Mouse (Mus musculus) forebrain, embryonic 12.5 days (tissue): ENCODE results near the gene Kiz. TPM values are rescaled to one million over a fixed set of nuclear protein-coding genes. Genes with fewer than 3 reads are reported as not detected.
A peak's percentile ranks its signal among the peaks of the same experiment; 100 is the strongest.

ENCODE experiments used
- ATAC-seq: fragments of 200-750 bp; cut with Nextera tagmentation; 2 replicates; pipeline ENCODE4 v1.8.0; 2017; ENCODE audit warnings: moderate TSS enrichment; ENCODE audit not compliant: low FRiP score
- H3K27ac ChIP-seq: fragments of 300-500 bp; sonication (generic); 2 replicates; pipeline ENCODE4 v1.5.1; 2016; ENCODE audit warnings: mild to moderate bottlenecking
- H3K27me3 ChIP-seq: fragments of 300-500 bp; sonication (generic); 2 replicates; pipeline ENCODE4 v1.6.1; 2016; ENCODE audit warnings: mild to moderate bottlenecking
- H3K36me3 ChIP-seq: fragments of 300-500 bp; sonication (generic); replicated peaks from 2 replicates; pipeline ENCODE4 v1.6.1; 2016; ENCODE audit warnings: mild to moderate bottlenecking
- H3K4me1 ChIP-seq: fragments of 300-500 bp; sonication (generic); 2 replicates; pipeline ENCODE4 v1.6.1; 2016
- H3K4me2 ChIP-seq: fragments of 300-500 bp; sonication (generic); 2 replicates; pipeline ENCODE4 v1.6.1; 2016; ENCODE audit warnings: mild to moderate bottlenecking, moderate library complexity
- H3K4me3 ChIP-seq: fragments of 300-500 bp; sonication (generic); replicated peaks from 2 replicates; pipeline ENCODE4 v1.5.1; 2016; ENCODE audit warnings: mild to moderate bottlenecking
- H3K9ac ChIP-seq: fragments of 300-500 bp; sonication (generic); 2 replicates; pipeline ENCODE4 v1.6.1; 2016; ENCODE audit warnings: mild to moderate bottlenecking
- H3K9me3 ChIP-seq: fragments of 300-500 bp; sonication (generic); 2 replicates; pipeline ENCODE4 v1.6.1; 2016
- WGBS: fragments of 180-500 bp; shearing (Covaris S2); methylation state at CpG from one replicate; pipeline ENCODE4 v1.1.7; 2016; 5-methylcytosine and 5-hydroxymethylcytosine counted together
- polyA plus RNA-seq: library from polyadenylated mRNA; unstranded; fragments of >200 nt; fragmentation: Nextera tagmentation; extraction: Ambion mirVana; gene quantifications from 2 replicates; pipeline ENCODE4 v1.2.1, GENCODE M21; 2016

The Kiz gene
- polyA plus RNA-seq, 1 experiment from 2014 or later, result 29.2 TPM

DNA sequence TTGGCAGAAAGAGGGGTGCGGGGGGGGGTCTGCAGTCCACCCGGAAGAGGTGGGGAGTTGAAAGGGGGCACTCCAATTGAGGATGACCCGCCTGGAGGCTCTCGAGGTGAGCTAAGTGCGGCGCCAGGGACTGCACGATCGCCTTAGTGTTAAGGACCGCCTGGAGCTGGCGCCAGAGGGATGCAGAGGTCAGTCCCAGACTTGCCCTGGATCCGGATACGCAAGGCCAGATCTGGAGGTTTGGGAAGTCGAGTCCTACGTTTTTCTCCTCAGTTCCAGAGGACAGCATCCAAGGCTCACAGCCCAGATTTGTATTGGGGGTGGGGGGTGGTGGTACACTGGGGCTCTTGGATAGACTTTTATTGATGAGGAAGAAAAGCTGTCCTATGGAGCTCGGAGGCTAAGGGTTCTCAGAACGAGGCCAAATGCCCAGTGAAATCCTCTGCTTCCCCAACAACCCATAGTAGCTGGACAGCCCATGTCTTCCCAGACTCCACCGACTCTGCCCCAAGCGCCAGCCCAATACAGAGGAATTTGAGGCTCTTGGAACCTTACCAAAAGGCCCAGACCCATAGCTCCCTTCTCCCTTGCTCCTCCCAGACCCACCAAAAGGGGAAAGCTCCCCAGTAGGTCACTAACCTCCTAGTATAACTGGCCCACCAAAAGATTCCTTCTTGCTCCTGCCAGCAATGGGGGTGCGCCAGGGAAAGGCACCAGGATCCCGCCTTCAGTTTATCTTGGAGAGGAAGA, 20.2 kb upstream of the Kiz start:
- H3K4me1 ChIP-seq, result peaks cover 54% of the 10 kb centered on the region

GRCm38 (mm10) chr2:146836246-146836645, 19.4 kb upstream of the Kiz start:
- WGBS, result 3% methylated on average over 13 of the region's 13 CpGs
- Histone ChIP-seq H3K4me2 (peak overlapping the region; percentile 54), H3K4me1 (peaks cover 54% of the 10 kb centered on the region), H3K27me3 (peaks cover 79% of the 10 kb centered on the region), H3K27ac (peak overlapping the region; percentile 46; the same call in 1 of the 2 replicates), H3K9me3 (no peaks in the 10 kb centered on the region), H3K4me3 (peak overlapping the region; percentile 31; the same call in 1 of the 2 replicates), H3K9ac (no peak overlapping the region), H3K36me3 (no peaks in the 10 kb centered on the region)
- no peak for ATAC-seq

More for the DNA sequence above, 20.2 kb upstream of the Kiz start:
- Histone ChIP-seq H3K9me3 (no peaks in the 10 kb centered on the region), H3K4me2 (peak overlapping the region; percentile 54), H3K4me3 (peak overlapping the region; percentile 31), H3K9ac (peak overlapping the region; percentile 44), H3K27me3 (peaks cover 79% of the 10 kb centered on the region), H3K36me3 (no peaks in the 10 kb centered on the region), H3K27ac (peak overlapping the region; percentile 85)
- ATAC-seq, result no peak
- WGBS, result under 1% methylated on average over 20 of the region's 20 CpGs

DNA sequence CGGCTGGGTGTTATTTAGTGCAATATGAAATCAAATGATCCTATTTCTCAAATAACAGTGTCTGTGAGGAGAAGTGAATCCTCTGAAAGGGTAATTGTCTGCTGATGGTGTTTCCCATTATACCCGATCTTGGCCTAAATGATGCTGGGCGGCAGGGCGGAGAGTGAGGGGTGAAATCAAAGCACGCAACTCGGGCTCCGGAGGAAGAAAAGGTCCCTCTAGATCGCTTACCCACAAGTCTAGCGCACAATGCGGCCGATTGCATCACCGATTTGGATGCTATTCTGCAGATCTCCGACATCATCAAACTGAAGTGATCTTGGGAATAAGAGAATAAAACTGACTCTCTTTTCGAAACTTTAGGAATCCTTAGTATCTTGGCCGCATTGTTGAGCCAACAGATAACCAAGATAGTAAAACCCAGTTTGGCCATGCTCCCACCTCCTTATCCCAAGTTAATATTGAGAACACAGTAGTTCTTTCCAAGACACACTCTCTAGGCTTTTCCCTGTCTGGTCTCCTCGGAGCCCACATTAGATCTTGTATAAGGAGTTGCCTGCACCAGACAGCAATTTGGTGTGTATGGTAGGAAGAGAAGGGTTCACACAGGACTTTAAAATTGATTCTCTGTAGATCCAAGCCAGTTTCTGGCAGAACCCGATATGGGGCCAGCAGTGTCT, 18.7 kb upstream of the Kiz start:
- WGBS, result 2% methylated on average over 17 of the region's 17 CpGs
- 0 out of 2 replicates have a peak overlapping the region, but pooled peaks have one; percentile 7 for H3K9ac ChIP-seq
- H3K4me1 ChIP-seq, result peaks cover 54% of the 10 kb centered on the region

GRCm38 (mm10) chr2:146837653-146838052, 18.0 kb upstream of the Kiz start:
- no peak for ATAC-seq
- Histone ChIP-seq H3K36me3 (no peaks in the 10 kb centered on the region), H3K9me3 (no peaks in the 10 kb centered on the region), H3K27me3 (peaks cover 83% of the 10 kb centered on the region), H3K4me2 (peak overlapping the region; percentile 54), H3K4me1 (peaks cover 47% of the 10 kb centered on the region), H3K9ac (no peak overlapping the region), H3K27ac (0 out of 2 replicates have a peak overlapping the region, but pooled peaks have one; percentile 19), H3K4me3 (no peak overlapping the region)
- WGBS, result 0% methylated on average over 1 of the region's 1 CpGs

More for the DNA sequence above, 18.7 kb upstream of the Kiz start:
- Histone ChIP-seq H3K27me3 (peaks cover 83% of the 10 kb centered on the region), H3K9me3 (no peaks in the 10 kb centered on the region), H3K36me3 (no peaks in the 10 kb centered on the region), H3K4me2 (peak overlapping the region; percentile 54), H3K27ac (0 out of 2 replicates have a peak overlapping the region, but pooled peaks have one; percentile 19), H3K4me3 (peak overlapping the region; percentile 11; the same call in 1 of the 2 replicates)
- ATAC-seq, result no peak

DNA sequence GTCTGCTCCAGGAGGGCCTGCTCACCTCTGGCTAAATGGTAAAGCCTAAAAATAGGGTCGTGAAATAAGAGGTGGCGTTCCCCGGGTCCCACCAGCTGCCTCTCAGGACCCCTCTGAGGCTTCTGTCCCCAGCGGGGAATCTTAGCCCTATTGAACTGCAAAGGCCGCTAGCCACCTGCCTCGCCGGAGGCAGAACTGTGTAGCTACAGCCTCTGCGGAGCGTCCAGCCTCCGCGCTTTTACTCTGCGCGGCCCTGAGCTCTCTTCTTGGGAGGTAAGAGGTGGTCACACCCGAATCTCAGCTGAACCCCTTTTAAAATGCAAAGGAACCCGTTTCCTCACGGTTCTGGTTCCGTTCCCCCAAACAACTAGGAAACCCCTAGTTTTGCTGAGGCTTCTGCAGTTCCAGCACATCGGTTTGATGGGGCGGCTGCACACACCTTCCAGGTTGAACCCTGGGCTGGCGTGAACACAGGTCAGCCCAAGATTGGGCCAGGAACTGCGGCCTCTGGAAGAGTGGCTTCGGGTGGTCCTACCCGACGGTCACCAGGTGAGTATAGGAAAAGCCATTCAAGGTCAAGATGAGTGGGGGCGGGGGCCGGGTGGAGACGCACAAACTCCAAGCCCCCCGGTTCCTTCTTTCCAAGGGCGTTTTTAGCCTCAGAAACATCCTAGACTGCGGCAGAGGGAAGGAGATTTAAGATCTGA, 16.9 kb upstream of the Kiz start:
- H3K4me2 ChIP-seq, result peak overlapping the region; percentile 39
- WGBS, result under 1% methylated on average over 30 of the region's 30 CpGs
- H3K9ac ChIP-seq, result peak overlapping the region; percentile 34
- no peaks in the 10 kb centered on the region for H3K36me3 ChIP-seq
- no peak for ATAC-seq
- peaks cover 83% of the 10 kb centered on the region for H3K27me3 ChIP-seq
- H3K4me3 ChIP-seq, result peak overlapping the region; percentile 29
- peak overlapping the region; percentile 58 for H3K27ac ChIP-seq
- H3K4me1 ChIP-seq, result peaks cover 36% of the 10 kb centered on the region
- H3K9me3 ChIP-seq, result no peaks in the 10 kb centered on the region

DNA sequence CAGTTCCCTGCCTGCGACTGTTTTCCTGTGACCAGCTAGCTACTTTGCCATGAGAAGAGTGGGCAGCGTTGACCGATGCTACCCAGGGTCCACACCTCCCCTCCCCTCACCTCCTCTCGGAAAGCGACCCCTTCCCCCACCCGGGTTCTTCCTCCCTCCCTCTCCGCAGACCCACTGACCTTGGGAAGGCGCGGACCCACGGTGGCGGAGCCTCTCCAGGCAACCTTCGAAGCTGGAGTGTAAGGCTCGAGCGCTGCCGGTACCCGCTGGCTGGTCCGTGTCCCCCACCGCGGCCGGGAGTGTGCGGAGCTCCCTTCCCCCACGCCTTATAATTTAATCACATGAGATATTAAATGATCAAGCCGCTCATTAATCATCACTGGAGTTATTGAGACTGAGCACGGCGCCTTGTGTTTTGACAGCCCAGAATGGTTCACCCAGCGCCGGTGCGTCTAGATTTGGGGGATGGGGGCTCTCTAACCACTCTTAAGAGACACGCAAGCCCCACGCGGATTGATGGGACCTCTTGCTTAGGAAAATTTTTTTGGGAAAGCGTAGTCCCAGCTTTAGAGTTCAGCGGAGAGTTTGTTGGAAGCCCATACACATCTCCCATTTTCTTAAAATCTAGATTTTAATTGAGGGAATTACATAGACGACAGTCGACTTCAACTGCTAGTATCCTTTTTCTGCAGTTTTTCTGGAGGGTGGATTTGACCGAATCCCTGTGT, 16.2 kb upstream of the Kiz start:
- peak overlapping the region; percentile 39 for H3K4me2 ChIP-seq
- H3K36me3 ChIP-seq, result no peaks in the 10 kb centered on the region
- peak overlapping the region; percentile 58 for H3K27ac ChIP-seq
- 2% methylated on average over 35 of the region's 36 CpGs for WGBS
- H3K9ac ChIP-seq, result peak overlapping the region; percentile 34; the same call in 1 of the 2 replicates
- no peak for ATAC-seq
- peaks cover 88% of the 10 kb centered on the region for H3K27me3 ChIP-seq
- peaks cover 30% of the 10 kb centered on the region for H3K4me1 ChIP-seq
- H3K4me3 ChIP-seq, result peak overlapping the region; percentile 29
- no peaks in the 10 kb centered on the region for H3K9me3 ChIP-seq

- ATAC-seq, result no peak
- 89% methylated on average over 2 of the region's 2 CpGs for WGBS
- Histone ChIP-seq H3K36me3 (no peaks in the 10 kb centered on the region), H3K4me2 (no peak overlapping the region), H3K4me1 (no peaks in the 10 kb centered on the region), H3K9me3 (no peaks in the 10 kb centered on the region), H3K9ac (no peak overlapping the region), H3K27me3 (peaks cover 43% of the 10 kb centered on the region), H3K27ac (no peak overlapping the region), H3K4me3 (no peak overlapping the region)
Observed at GRCm38 (mm10) chr2:146847863-146848262, 7.8 kb upstream of the Kiz start.

GRCm38 (mm10) chr2:146856120-146856519, 456 bp downstream of the Kiz start:
- peaks cover 11% of the 10 kb centered on the region for H3K4me1 ChIP-seq
- no peaks in the 10 kb centered on the region for H3K36me3 ChIP-seq
- peak overlapping the region; percentile 78 for H3K27ac ChIP-seq
- H3K9ac ChIP-seq, result peak overlapping the region; percentile 77
- no peaks in the 10 kb centered on the region for H3K9me3 ChIP-seq
- WGBS, result 5% methylated on average over 11 of the region's 11 CpGs
- H3K4me2 ChIP-seq, result peak overlapping the region; percentile 76
- peak overlapping the region; percentile 84 for H3K4me3 ChIP-seq
- no peak for ATAC-seq
- H3K27me3 ChIP-seq, result peaks cover 8% of the 10 kb centered on the region

GRCm38 (mm10) chr2:146856853-146857252, 1.2 kb downstream of the Kiz start:
- Histone ChIP-seq H3K27me3 (peaks cover 8% of the 10 kb centered on the region), H3K9me3 (no peaks in the 10 kb centered on the region), H3K27ac (no peak overlapping the region), H3K9ac (no peak overlapping the region), H3K4me3 (no peak overlapping the region), H3K4me1 (peaks cover 14% of the 10 kb centered on the region), H3K4me2 (no peak overlapping the region), H3K36me3 (no peaks in the 10 kb centered on the region)
- 75% methylated on average over 4 of the region's 4 CpGs for WGBS
- ATAC-seq, result no peak

- WGBS, result 87% methylated on average over 3 of the region's 3 CpGs
- H3K4me2 ChIP-seq, result no peak overlapping the region
- peaks cover 6% of the 10 kb centered on the region; the same call in 1 of the 2 replicates for H3K4me1 ChIP-seq
- H3K4me3 ChIP-seq, result no peak overlapping the region
- ATAC-seq, result no peak
- H3K27ac ChIP-seq, result no peak overlapping the region
- H3K9me3 ChIP-seq, result no peaks in the 10 kb centered on the region
- H3K9ac ChIP-seq, result no peak overlapping the region
- no peaks in the 10 kb centered on the region for H3K36me3 ChIP-seq
- no peaks in the 10 kb centered on the region for H3K27me3 ChIP-seq
Observed at GRCm38 (mm10) chr2:146865781-146866180, 10.1 kb downstream of the Kiz start.

DNA sequence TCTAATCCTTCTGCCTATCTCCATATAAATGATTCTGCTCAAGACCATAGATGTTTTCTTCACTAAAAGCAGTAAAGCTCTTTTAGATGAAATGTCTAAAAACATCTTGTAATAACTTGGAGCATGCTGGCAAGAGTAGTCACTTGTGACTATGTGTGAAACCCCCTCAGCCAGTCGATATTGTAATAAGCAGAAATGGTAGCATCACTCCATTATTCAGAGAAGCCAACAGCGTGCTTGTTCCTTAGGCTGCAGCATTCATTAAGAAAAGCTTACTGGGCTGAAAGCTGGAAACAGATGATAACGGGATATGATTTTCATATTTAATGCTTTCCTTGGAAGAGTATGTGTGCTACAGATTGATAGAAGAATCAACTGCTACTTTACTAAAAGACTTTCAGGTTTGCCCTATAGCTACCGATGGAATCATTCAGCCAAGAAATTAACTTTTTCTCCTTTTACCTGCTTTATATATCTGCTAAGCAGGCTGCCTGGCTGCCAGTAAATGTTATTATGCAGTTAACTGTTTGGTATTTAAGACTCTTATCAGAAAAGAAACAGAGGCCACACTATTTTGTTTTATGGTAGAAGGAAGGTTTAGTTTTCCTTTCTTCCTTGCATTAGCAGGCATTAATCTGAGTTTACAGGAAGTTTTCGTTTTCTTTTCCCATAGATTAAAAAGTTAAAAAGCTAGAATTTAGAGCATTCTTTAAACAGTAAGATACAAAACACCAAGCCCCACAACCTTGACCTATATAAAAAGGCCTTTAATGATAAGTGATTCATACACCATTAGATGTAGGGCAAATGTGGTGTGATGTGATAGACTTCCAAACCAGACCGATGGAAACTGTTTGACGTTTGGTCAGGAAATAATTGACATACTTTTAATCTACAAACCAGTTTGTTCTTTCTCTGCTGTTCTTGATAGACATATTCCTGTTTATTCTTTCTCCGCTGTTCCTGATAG, 15.9 kb downstream of the Kiz start:
- Histone ChIP-seq H3K9ac (no peak overlapping the region), H3K4me1 (no peaks in the 10 kb centered on the region), H3K4me3 (no peak overlapping the region), H3K36me3 (no peaks in the 10 kb centered on the region), H3K9me3 (no peaks in the 10 kb centered on the region), H3K4me2 (no peak overlapping the region), H3K27ac (no peak overlapping the region), H3K27me3 (0 out of 2 replicates have a peak, but pooled peaks cover 8% of the 10 kb centered on the region)
- WGBS, result 88% methylated on average over 8 of the region's 8 CpGs
- no peak for ATAC-seq
